Comparison of ENCODE assay signal across 14 mouse cellular contexts in the genomic region with DNA sequence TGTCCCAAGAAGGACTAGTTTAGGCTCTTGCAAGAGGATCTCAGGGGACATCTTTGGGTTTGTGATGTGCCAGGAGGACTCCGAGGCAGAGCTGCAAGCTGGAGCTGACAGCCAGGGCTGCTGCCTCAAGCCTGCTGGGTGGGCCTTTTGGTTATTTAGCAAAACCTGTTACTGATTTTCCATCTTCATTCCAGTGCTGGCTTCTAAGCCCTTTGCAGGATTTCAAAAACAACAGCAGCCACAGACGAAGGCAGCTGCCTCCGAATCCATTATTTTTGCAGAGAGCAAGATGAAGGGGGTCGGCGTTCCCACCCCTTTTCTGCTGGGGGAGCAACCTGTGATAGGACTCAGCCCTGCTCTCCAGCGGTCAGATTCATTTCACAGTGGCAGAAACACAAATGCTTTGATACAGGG. TPM values are rescaled to one million over a fixed set of nuclear protein-coding genes. Genes with fewer than 3 reads are reported as not detected.
DNase-seq lines count a peak whose midpoint lies in the region; ATAC-seq lines count a peak whose summit lies in the region.
"Had no signal": no experiment of that assay in that cellular context is flagged by ENCODE, and none has a peak within 500 bp of the region (broad histone marks: within the 10 kb centered on the region; RNA-seq: fewer than 3 reads in every experiment).

No protein-coding gene starts in this region.

- 10% methylated on average over 6 of the region's 6 CpGs for WGBS in embryonic facial prominence, embryonic 14.5 days
- WGBS in hindbrain, embryonic 13.5 days, result 13% methylated on average over 6 of the region's 6 CpGs
- 16% methylated on average over 6 of the region's 6 CpGs for WGBS in midbrain, embryonic 15.5 days
- WGBS in liver, embryonic 12.5 days (ENCODE audit: insufficient replicate concordance), result 62% methylated on average over 6 of the region's 6 CpGs

- no peak overlapping the region for H3K27ac ChIP-seq in embryonic facial prominence, embryonic 14.5 days (replicated peaks; ENCODE audit: low read depth, low read length)
- peak overlapping the region; percentile 63 for H3K27ac ChIP-seq in hindbrain, embryonic 13.5 days
- H3K27ac ChIP-seq in midbrain, embryonic 15.5 days, result peak overlapping the region; percentile 79
- no peak overlapping the region for H3K27ac ChIP-seq in liver, embryonic 12.5 days
- H3K27ac ChIP-seq: heart, embryonic 15.5 days; limb, embryonic 13.5 days; stomach, postnatal 0 days had no signal

- H3K36me3 ChIP-seq in embryonic facial prominence, embryonic 14.5 days (ENCODE audit: control insufficient read depth, insufficient read depth, low read length), result no peaks in the 10 kb centered on the region
- H3K36me3 ChIP-seq in hindbrain, embryonic 13.5 days, result no peaks in the 10 kb centered on the region
- no peaks in the 10 kb centered on the region for H3K36me3 ChIP-seq in midbrain, embryonic 15.5 days (replicated peaks)
- H3K36me3 ChIP-seq in liver, embryonic 12.5 days, result no peaks in the 10 kb centered on the region
- H3K36me3 ChIP-seq: heart, embryonic 15.5 days; limb, embryonic 13.5 days had no signal

- peak; percentile 42 to 46 for DNase-seq in cerebellum, postnatal 14 days
- no peak for DNase-seq in cerebellum, adult 8-10 months
- DNase-seq in embryonic facial prominence, embryonic 14.5 days (ENCODE audit: low spot score), result peak; percentile 64
- no peak for DNase-seq in MN1 (ENCODE audit: low spot score)
- DNase-seq in yolk sac, embryonic 10.5 days (ENCODE audit: low spot score), result no peak
- DNase-seq: cerebellum, adult 9-10 months; kidney, adult 11 months had no signal

- no peaks in the 10 kb centered on the region for H3K27me3 ChIP-seq in embryonic facial prominence, embryonic 14.5 days (replicated peaks; ENCODE audit: control insufficient read depth, insufficient read depth, low read length)
- H3K27me3 ChIP-seq in hindbrain, embryonic 13.5 days, result no peaks in the 10 kb centered on the region
- no peaks in the 10 kb centered on the region for H3K27me3 ChIP-seq in midbrain, embryonic 15.5 days (replicated peaks)
- no peaks in the 10 kb centered on the region for H3K27me3 ChIP-seq in liver, embryonic 12.5 days (replicated peaks)
- H3K27me3 ChIP-seq: heart, embryonic 15.5 days; limb, embryonic 13.5 days had no signal

- no peak for ATAC-seq in embryonic facial prominence, embryonic 14.5 days (ENCODE audit: low read depth)
- no peak for ATAC-seq in hindbrain, embryonic 13.5 days (ENCODE audit: low FRiP score)
- ATAC-seq in midbrain, embryonic 15.5 days (replicated peaks), result peak; percentile 80
- ATAC-seq in liver, embryonic 12.5 days, result no peak

- 0 out of 2 replicates have a peak, but pooled peaks cover 3% of the 10 kb centered on the region for H3K4me1 ChIP-seq in embryonic facial prominence, embryonic 14.5 days (ENCODE audit: control insufficient read depth, insufficient read depth, low read length)
- peaks cover 24% of the 10 kb centered on the region for H3K4me1 ChIP-seq in hindbrain, embryonic 13.5 days (replicated peaks)
- H3K4me1 ChIP-seq in midbrain, embryonic 15.5 days, result peaks cover 35% of the 10 kb centered on the region
- no peaks in the 10 kb centered on the region for H3K4me1 ChIP-seq in liver, embryonic 12.5 days
- H3K4me1 ChIP-seq: heart, embryonic 15.5 days had no signal

- no peak overlapping the region for H3K4me2 ChIP-seq in embryonic facial prominence, embryonic 14.5 days (ENCODE audit: low read depth, low read length)
- H3K4me2 ChIP-seq in hindbrain, embryonic 13.5 days, result no peak overlapping the region
- 0 out of 2 replicates have a peak overlapping the region, but pooled peaks have one; percentile 8 for H3K4me2 ChIP-seq in midbrain, embryonic 15.5 days
- no peak overlapping the region for H3K4me2 ChIP-seq in liver, embryonic 12.5 days
- H3K4me2 ChIP-seq: heart, embryonic 15.5 days; limb, embryonic 13.5 days had no signal

- no peak overlapping the region for H3K4me3 ChIP-seq in embryonic facial prominence, embryonic 14.5 days (ENCODE audit: low read depth, low read length)
- no peak overlapping the region for H3K4me3 ChIP-seq in hindbrain, embryonic 13.5 days
- H3K4me3 ChIP-seq in midbrain, embryonic 15.5 days, result no peak overlapping the region
- no peak overlapping the region for H3K4me3 ChIP-seq in liver, embryonic 12.5 days
- H3K4me3 ChIP-seq: heart, embryonic 15.5 days; limb, embryonic 13.5 days; myocyte had no signal

- no peaks in the 10 kb centered on the region for H3K9me3 ChIP-seq in embryonic facial prominence, embryonic 14.5 days (ENCODE audit: control insufficient read depth, low read length)
- no peaks in the 10 kb centered on the region for H3K9me3 ChIP-seq in hindbrain, embryonic 13.5 days
- H3K9me3 ChIP-seq in midbrain, embryonic 15.5 days, result no peaks in the 10 kb centered on the region
- no peaks in the 10 kb centered on the region for H3K9me3 ChIP-seq in liver, embryonic 12.5 days (replicated peaks)
- H3K9me3 ChIP-seq: heart, embryonic 15.5 days; limb, embryonic 13.5 days had no signal

- H3K9ac ChIP-seq in embryonic facial prominence, embryonic 14.5 days (ENCODE audit: low read depth, low read length), result no peak overlapping the region
- H3K9ac ChIP-seq in hindbrain, embryonic 13.5 days, result peak overlapping the region; percentile 24; the same call in 1 of the 2 replicates
- 0 out of 2 replicates have a peak overlapping the region, but pooled peaks have one; percentile 6 for H3K9ac ChIP-seq in midbrain, embryonic 15.5 days
- H3K9ac ChIP-seq in liver, embryonic 12.5 days, result no peak overlapping the region
- H3K9ac ChIP-seq: heart, embryonic 15.5 days; limb, embryonic 13.5 days had no signal

RNA-seq across cellular contexts. Expression of a gene that starts 46.9 kb away (rescaled TPM):
- polyA plus RNA-seq in embryonic facial prominence, embryonic 14.5 days (2014; fragmentation: Nextera tagmentation; extraction: Ambion mirVana), result 24.1 and 24.7 TPM in 2 replicates
- 30.2 and 30.5 TPM in 2 replicates for polyA plus RNA-seq in hindbrain, embryonic 13.5 days (2015; fragmentation: Nextera tagmentation; extraction: Ambion mirVana)
- 23.8 and 25.1 TPM in 2 replicates for polyA plus RNA-seq in midbrain, embryonic 15.5 days (2015; fragmentation: Nextera tagmentation; extraction: Ambion mirVana)
- polyA plus RNA-seq in liver, embryonic 12.5 days (2016; fragmentation: Nextera tagmentation; extraction: Ambion mirVana), result 24.7 TPM in 2 replicates

RNA-seq across cellular contexts. Expression of a gene that starts 47.1 kb away (rescaled TPM):
- 2.0 and 2.7 TPM in 2 replicates for polyA plus RNA-seq in embryonic facial prominence, embryonic 14.5 days (2014; fragmentation: Nextera tagmentation; extraction: Ambion mirVana)
- 2.1 and 3.8 TPM in 2 replicates for polyA plus RNA-seq in hindbrain, embryonic 13.5 days (2015; fragmentation: Nextera tagmentation; extraction: Ambion mirVana)
- polyA plus RNA-seq in midbrain, embryonic 15.5 days (2015; fragmentation: Nextera tagmentation; extraction: Ambion mirVana), result 3.5 and 3.7 TPM in 2 replicates
- not detected in 2 replicates for polyA plus RNA-seq in liver, embryonic 12.5 days (2016; fragmentation: Nextera tagmentation; extraction: Ambion mirVana)

Comparison
In these comparisons a context has a peak if more than half of its experiments do, and no peak if none do; other contexts are left out.
1. DNase-seq: peak in cerebellum, postnatal 14 days (2 of 2) and embryonic facial prominence, embryonic 14.5 days (single experiment); none in cerebellum, adult 8-10 months (single experiment), MN1 (single experiment) and yolk sac, embryonic 10.5 days (single experiment).
2. H3K27ac ChIP-seq: peak in hindbrain, embryonic 13.5 days (single experiment) and midbrain, embryonic 15.5 days (single experiment); none in embryonic facial prominence, embryonic 14.5 days (single experiment) and liver, embryonic 12.5 days (single experiment).
3. H3K9ac ChIP-seq: peak in hindbrain, embryonic 13.5 days (single experiment) and midbrain, embryonic 15.5 days (single experiment); none in embryonic facial prominence, embryonic 14.5 days (single experiment) and liver, embryonic 12.5 days (single experiment).